Mouse (Mus musculus) spleen, adult 2 months (tissue): ENCODE data around the gene Aspscr1.

Experiments used
- CTCF ChIP-seq: fragments of 200-500 bp; IDR thresholded peaks from 2 replicates; pipeline ENCODE4 v1.5.1; 2011; ENCODE audit warnings: mild to moderate bottlenecking, inconsistent platforms; ENCODE audit not compliant: insufficient read depth, insufficient read length, insufficient replicate concordance; ENCODE audit errors: extremely low read depth
- POLR2A ChIP-seq: fragments of 200-500 bp; IDR thresholded peaks from 2 replicates; pipeline ENCODE4 v1.6.1; 2011; ENCODE audit warnings: low read depth, low read length, inconsistent platforms

GRCm38 (mm10) chr11:120711980-120712604 is 39.3 kb downstream of the Aspscr1 start:
- TF ChIP-seq CTCF (no peak), POLR2A (no peak)
